Mouse (Mus musculus) embryo, embryonic 11 days (tissue): Measurements from ENCODE around the gene Slc39a9.

Experiments
- DNase-seq: peaks from one replicate; pipeline ENCODE4 v3.0.0-alpha.2; 2015

Slc39a9 gene

DNA sequence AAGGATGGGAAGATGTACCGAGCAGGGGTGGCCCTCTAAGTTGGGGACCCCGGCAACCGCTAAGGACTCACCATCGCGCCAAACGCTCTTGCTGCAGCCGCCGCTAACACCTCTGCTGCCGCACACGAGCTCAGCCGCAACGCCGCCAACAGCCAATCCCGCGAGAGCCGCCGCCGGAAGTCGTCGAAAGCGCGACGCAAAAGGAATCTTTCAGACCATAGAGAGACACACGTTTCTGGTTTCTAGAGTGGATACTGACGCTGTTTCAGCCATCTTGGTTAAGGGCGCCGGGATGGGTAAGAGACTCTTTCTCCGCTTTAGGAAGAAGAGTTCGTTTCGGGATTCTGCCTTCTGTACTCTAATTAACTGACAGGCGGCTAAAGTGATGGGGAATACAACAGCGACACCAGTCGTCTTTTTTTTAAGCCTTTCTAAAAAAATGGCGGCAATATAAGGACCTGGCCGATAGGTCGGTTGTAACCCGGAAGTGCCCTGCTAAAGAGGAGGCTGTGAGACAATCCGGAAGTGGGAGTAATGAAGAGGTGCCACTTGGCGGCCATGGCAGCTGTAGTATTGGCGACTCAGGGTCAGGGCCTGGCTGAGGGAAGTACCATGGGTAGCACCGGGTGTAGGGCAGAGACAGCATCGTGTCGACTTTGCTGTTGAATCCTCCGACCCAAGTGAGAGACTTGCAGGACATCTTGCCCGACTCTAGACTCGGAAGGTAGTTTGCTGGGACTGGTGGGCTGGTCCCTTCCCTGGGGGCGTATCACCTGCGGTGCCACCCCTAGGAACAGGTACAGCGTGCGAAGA lies at the start of gene Slc39a9, which contains the start of gene Erh:
TSS of gene Slc39a9 (plus strand) at position 191 of the 813 bp plus-strand sequence.
TSS of gene Erh (minus strand) at position 649 of the 813 bp plus-strand sequence.
- peak; percentile 96 for DNase-seq

DNA sequence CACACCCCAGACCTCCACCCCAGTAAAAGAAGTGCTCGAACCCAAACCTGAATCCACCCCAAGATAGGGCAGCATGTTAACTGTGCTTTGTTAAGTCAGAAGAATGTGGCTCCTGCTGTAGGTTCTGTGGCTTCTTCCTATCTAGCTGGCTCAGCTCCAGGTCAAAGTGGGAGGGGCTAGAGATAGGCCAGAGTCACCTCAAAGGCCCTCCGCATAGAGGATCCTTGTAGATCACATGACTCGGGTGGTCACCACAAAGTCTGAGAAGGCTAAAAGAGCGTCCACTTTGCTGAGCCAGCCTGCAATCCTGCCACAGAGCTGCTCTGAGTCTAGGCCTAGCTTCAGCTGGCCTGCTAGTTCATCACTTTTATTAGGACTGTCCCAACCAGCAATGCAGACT lies 49.5 kb upstream of the Slc39a9 start:
- no peak for DNase-seq

DNA sequence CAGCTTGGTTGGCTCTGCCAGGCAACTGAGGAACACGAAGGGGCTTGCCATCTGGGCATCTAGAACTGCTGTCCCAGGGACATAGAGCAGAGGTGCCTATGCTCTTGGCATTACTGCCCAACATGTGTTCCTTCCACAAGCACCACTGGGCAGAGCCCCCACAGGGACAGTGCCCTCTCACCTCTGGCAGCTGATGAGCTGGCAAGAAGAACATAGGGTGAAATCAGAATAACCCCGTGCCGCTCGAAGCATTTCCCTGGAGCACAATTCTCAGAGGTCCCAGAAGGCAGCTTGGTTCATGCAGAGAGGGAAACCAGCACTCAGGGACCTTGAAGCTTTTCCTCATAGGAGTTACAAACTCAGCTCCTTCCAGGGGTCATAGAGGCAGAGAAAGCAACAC lies 48.9 kb upstream of the Slc39a9 start:
- DNase-seq = no peak

DNA sequence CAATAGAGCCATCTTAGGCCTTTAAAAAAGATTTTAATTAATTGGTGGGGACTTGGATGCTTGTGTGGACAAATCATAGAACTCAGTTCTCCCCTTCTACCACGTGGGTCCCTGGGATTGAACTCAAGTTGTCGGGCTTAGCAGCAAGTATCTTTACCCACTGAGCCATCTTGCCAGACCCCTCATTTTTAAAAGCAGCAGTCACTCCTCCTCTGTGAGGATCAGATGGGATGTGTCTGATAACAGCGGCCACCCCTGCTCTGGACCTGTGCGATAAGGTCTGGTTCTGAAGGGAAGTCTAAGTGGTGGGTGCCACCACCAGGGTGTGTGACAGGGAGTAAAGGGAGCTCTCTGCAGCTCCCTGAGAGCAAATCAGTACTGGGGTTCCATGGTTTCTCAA lies 48.1 kb upstream of the Slc39a9 start:
- no peak for DNase-seq

DNA sequence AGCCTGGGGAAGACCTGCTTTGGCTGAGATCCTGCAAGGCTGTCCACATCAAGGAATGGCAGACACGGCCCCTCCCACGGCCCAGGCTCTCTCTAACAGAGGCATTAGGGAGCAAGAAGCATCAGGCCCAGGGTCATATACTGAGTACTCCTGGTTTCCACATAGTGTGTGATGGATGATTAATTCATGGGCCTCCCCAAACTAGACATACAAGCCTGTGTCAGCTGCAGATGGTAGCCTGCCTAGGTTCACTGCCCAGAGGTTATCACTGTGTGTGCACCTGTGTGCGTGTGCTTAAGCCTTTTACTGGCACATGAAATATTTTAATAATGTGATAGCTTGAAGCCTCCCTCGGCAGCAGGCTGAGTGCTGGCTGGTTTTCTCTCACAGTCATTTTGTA lies 47.7 kb upstream of the Slc39a9 start:
- DNase-seq = no peak

DNA sequence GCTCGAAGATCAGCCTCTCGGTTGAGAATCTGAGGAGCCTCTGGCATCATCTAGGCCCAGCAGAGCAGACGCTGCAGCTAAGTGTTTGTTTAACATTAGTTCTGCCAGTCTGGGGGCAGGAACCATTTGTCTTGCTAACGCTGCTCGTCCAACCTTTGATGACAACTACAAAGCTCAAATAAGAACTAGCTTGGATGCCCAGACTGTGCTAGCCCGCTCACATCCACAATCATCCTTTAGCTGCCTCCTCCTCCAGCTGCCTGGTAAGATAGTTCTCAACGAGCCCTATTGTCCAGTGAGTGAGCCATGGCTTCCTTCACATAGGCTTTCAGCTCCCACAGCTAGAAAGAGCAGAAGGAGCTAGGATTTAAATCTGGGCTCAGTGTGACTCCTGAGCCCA lies 45.4 kb upstream of the Slc39a9 start:
- DNase-seq = peak; percentile 27

DNA sequence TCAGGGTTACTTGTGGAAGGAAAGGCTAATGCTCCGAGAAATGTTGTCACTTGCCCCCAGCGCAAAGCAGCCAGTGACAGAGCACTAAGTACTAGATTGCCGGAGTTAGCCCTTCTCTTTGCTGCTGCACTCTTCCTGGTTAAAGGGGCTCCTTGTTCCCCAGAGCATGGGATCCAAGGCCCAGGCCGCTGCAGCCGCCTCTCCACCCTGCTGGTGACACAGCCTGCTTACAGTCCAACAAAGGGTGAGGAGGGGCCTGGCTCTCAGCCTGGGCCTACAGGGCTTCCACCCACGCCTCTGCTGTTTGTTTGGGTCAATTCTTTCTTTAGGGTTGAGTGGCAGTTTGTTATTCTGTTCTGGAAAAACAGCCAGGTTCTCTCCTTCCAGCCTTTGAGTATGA lies 44.9 kb upstream of the Slc39a9 start:
- no peak for DNase-seq

DNA sequence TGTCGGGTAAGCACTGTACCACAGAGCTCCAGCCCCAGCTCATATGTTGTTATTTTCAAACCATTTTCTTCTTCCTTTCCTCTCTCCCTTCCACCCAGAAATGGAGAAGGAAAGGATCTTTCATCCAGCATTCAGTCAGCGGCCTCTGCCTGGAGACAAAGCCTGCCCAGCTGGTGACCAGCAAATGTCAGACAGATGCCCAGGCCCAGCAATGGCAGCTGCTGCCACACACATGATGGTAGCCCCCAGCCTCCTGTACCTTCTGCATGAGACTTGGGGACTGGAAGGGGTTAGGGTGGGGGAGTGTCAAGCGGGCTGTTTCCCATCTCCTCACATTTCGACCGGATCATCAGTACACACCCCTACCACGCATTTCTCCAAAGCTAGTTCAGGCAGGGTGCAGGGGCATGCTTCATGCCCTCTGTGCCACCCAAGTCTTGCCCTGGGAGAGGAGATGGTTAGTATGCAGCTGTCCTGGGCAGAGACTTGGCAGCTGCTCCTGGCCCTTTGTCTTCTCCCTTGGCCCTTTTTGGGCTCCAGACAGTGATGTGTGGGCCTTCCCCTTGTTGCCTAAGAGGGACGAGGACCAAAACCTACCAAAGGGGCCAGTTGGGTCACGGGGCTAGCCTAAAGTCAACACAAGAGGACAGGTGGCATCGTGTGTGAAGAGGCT lies 42.0 kb upstream of the Slc39a9 start:
- DNase-seq = no peak

DNA sequence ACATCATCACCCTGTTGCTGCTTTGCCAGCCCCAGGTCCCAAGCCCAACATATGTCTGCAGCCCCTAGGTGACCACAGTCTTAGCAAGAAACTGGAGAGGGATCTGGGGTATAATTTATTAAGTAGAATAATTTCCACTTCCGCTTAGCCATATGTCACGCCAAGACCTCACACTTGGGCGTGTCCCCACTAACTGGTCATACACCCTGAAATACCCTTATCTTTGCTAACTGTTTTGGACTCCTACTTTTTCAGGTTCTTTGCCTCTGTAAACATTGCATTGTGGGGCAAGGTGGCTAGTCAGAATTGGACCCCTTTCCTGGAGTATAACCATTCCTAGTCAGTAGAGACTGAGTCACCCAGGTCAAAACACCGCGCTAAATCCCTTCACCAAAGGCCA lies 41.3 kb upstream of the Slc39a9 start:
- no peak for DNase-seq

DNA sequence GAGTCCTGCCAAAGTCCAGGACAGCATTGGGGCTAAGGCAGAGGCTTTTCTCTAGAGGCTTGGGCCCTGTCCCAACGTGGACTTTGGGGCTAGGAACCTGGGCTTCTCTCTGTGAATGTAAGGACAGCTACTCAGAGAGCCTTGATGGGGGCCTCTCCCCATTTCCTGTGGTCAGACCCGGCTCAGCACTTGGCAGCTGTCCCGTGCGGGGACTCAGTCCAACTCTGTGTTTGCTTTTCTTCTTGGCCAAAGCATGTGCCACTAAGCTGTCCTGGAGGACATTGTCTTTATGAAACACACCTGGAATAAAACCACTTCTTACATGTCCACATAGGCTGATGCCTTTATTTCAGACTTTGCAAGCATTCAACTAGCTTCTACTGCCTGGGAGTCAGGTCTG lies 40.1 kb upstream of the Slc39a9 start:
- no peak for DNase-seq

DNA sequence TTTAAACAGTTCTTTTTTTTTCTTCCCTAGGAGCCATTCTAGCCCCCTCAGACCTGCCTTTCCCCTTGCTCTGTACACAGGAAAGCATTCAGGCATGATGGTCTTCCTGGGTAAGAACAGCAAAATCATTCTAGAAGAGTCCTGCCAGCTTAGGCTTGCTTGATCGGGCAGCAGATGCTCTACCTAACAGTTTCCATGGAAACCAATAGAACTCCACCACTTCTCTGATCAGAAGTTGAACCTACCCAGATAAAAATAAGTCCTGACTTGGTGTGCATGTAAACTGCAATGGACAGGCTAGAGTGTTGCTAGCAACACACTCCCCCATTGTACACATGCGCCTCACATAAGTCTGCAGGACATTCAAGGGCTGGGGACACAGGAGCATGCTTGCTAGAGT lies 39.5 kb upstream of the Slc39a9 start:
- no peak for DNase-seq

DNA sequence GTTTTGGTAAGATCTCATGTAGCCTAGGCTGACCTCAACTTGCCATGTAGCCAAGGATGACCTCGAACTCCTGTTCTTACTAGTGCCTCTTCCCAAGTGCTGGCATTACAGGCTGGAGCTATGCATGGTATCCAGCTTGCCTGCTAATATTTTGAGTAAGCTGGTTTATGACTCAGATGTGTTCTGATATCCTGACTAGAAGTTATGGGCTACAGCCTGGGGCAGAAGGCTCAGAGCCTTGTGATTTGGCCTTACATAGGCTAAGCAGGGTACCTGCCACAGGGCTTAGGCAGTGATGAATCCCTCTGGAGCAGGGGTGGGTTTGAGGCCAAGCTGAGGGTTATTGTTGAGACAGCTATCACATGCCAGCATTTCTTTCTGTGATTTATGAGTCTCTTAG lies 35.1 kb upstream of the Slc39a9 start:
- DNase-seq = no peak

DNA sequence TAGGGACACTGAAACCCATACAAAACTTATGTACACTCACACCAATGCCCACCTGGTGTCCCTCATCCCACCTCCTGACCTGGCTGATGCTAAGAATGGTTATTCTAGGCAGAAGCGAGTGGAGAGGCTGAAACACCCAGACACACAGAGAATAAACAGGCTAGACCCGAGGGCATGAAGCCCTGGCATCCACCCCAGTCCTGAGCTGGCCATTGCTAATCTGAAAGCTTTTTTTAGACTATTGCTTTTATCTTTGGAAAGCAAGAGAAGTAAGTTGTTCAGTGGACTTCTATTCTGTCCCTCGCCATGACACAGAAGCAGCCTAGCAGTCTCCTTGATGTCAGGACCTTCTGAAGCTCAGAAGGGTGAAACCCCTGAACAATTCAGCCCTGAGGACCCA lies 33.8 kb upstream of the Slc39a9 start:
- no peak for DNase-seq

DNA sequence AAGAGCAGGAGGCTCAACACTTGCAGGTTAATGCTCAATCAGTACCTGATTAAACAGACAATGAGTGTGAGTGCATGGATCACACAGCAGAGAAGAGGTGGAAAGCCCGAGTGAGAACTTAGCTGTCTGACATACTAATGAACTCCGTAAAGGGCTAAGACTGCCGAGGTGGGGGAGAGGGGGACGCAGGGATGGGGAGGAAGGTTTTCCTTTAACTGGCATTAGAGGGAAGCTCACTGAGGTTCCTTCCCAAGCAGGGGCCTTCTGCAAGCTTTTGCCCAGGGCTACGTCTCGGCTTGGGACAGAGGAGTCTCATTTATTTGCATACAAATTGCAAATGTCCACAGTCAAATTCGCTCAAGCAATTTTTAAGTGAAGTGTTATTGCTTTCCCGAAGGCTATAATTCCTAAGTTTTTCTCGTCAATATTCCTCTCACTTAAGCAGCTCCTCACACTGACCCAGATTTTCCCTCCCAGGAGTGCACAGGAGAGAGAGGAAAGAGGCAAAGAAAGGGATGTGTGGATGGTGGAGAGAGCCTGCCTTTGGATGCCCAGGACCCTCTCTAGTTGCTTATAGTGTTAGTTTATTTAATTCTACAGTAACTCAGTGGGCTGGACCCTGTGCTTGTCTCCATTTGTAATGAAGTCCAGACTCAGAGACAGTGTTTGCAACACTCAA lies 31.4 kb upstream of the Slc39a9 start:
- no peak for DNase-seq

DNA sequence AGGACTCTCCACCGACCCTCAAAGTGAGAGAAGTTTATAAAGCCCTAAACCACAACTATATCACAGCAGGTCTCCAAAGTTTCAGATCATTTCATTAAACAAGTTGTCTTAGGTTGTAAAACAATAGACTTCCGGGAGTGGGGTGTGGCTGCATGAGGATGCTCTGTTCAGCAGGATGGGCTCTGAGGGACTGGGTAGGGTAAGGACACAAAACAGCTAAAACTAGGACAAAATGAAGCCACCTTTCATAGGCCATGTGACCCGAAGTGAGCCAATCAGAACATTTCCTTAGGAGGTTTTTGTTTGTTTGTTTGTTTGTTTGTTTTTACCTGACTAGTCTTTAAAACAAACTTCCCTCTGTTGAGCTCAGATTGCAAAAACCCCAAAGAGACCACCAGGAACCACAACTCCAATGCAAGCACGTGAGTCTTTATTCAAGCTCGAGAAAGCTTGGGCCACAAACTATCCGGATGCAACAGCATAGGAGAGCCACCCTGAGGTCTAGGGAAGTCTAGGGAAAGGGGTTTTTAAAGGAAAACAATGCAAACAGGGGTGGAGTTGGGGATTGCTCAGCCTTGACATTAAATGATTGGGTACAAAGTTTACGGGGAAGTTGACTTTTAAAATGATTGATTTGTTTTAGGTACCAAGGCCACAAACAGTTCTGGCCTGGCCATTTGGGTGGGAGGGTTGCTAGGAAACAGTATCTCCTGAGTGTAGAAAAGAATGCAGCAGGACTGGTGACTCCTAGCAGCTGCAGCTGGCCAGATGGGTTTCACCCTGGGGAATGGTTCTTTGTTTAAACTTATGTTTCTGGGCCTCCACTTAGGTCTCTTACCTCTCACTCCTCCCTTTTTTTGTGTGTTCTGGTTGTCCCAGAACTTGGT lies 28.1 kb upstream of the Slc39a9 start:
- DNase-seq = peak; percentile 26

DNA sequence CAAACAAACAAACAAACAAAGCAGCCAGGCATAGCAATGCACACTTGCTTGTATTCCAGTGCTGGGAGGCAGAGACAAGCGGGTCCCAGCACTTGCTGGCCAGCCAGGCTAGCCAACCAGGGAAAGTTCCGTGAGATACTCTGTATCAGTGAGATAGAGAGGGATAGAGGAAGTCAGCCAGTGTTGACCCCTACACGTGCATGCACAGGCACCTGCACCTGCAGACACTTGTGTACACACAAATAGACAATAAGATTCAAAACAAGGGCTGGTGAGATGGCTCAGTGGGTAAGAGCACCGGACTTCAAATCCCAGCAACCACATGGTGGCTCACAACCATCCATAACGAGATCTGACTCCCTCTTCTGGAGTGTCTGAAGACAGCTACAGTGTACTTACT lies 23.2 kb upstream of the Slc39a9 start:
- DNase-seq = no peak

DNA sequence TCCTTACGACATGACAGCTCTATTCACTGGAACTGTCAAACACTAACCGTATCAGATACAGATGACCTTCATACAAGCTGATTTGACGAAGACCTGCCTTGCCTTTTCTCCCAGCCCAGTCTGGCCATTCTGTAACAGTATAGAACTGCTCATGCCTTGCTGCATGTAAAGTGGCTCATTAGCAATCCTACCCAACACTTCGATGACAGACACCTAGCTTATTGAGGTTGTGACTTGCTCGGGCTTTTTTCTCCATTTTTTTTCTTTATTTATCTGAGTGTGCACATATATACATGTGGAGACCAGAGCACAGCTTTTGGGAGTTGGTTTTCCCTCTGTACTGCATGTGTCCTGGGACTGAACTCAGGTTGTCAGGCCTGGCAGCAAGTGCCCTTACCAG lies 11.9 kb upstream of the Slc39a9 start:
- DNase-seq = no peak

DNA sequence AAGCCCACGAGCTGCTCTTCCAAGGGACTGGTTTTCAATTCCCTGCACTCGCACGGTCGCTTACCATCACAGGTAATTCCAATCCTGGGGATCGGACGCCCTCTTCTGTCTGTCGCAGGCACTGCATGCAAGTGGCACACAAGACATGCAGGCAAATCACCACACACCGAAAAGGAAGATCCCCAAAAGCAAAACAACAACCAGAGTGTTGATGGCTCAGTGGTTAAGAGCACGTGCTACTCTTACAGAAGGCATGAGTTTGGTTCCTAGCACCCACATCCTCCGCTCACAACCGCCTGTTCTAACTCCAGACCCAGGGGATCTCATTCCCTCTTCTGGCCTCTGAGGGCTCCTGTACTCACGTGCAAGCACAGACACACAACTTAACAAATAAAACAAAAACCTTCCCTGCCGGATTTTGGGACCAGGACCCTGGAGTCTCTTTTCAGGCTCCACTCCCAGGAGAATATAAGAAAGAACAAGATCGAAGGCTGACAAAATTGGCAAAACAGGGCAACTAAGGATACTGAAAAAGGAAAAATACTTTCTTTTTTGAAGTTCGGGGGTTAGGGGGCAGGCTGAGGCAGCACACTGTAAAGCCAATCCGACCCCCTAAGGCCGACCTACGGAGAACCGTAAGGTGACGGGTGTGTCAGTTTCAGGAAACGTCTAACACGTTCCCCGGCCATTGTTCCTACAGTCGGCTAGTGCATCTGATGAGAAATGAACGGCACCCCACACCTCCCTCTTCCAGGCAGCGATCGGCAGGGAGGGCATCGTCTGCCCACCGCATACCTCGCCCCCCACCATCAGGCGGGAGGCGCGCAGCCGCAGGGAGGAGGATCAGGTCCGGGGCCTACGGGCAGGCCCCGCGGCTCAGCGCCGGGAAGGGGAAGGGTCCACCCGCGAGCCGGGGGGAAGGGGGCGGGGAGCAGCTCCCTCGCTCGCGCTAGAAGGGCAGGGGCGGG lies 674 bp upstream of the Slc39a9 start:
- peak; percentile 66 for DNase-seq

DNA sequence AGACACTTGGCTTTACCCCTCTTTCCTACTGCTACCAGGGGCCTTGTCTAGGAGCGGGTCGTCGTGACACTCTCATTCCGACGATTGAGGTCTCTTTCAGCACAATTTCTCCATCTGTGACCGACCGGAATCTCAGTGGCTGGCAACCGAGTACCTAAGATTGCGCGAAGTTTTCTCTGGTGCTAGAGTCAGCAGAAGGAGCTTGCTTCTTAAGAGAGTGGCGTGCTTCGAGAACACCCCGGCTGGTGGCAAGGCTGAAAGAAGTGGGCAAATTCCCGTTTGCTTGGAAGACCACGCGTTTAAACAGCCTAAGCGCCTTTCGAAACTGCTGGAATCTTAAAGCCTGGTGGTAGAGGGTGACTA lies 804 bp downstream of the Slc39a9 start:
- no peak for DNase-seq

DNA sequence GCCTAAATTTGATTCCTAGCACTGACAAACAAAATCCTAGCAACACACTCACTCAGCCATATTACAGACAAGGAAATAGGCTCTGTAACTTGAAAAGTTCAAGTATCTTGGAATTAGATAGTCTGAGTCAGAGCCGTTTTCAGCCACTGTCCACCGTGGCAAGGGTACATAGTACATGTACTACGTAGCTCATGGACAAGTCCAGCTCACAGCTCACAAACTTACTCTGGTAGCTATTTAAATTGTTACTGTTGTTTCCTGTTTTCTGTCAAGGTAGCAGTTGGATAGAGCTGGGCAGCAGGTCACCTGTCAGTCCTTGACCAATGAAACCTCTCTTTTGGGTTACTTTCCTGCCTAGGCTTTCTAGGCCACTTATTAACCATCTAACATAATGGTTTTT lies 2.7 kb downstream of the Slc39a9 start:
- no peak for DNase-seq

DNA sequence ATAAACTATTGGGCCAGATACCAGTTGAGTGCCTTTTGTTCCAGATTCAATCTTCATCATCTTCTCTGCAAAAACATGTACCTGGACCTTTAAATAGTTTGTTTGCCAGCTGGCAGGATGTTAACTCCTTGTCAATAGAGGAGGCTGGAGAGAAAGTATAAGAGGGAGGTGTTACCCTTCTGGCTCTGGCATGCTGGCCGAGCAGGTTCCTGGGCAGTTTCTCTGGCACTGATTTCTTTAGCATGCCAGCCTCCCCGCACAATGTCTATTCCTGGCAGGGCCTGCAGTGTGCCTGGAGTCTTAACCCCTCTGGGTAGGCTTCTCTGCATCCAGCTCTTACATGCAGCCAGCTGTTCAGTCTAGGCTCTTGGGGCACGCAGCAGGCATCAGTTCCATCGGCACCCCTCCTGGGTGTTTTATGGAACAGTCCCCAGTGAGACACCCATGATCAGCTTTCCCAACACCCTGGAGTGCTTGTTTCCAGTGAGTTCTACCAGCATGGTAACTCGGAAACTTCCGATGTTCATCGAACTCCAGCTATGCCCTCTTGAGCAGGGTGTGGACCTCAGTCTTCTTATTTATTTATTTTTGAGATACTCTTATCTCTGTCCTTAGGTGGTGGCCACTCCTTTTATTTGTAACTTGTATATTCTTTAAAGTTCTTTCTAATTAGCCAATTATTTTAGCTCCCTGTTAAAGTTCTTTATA lies 10.4 kb downstream of the Slc39a9 start:
- no peak for DNase-seq
